Mouse (Mus musculus) MEL (cell line): ENCODE measurements around the gene Rad51b. TPM values are rescaled to one million over a fixed set of nuclear protein-coding genes. Genes with fewer than 3 reads are reported as not detected.

Source experiments
- DNase-seq: peaks from one replicate; pipeline ENCODE4 v3.0.0; 2011; ENCODE audit warnings: low read depth, low spot score
- H3K27ac ChIP-seq: 2 replicates; pipeline ENCODE4 v1.5.1; 2012; ENCODE audit warnings: low read depth, mild to moderate bottlenecking, control low read depth, low read length, moderate library complexity; ENCODE audit not compliant: control insufficient read depth
- H3K27me3 ChIP-seq, 2 experiments: fragments of 150-350 bp in 1 of 2; sonication (generic) in 1 of 2; 2 replicates each; pipeline ENCODE4 v1.6.1; 2012; ENCODE audit warnings: low read length in 2 of 2, mild to moderate bottlenecking in 2 of 2, improper control_type of control experiment in 1 of 2, moderate library complexity in 1 of 2; ENCODE audit not compliant: insufficient read depth in 2 of 2, control insufficient read depth in 1 of 2
- H3K36me3 ChIP-seq, 2 experiments: 2 replicates each; pipeline ENCODE4 v1.6.1; 2012 to 2014; ENCODE audit warnings: low read length in 2 of 2, improper control_type of control experiment in 1 of 2, inconsistent platforms in 1 of 2, mild to moderate bottlenecking in 1 of 2; ENCODE audit not compliant: insufficient read depth in 2 of 2, control insufficient read depth in 1 of 2
- H3K4me1 ChIP-seq, 2 experiments: fragments of 150-350 bp in 1 of 2; sonication (generic) in 1 of 2; 2 replicates each; pipeline ENCODE4 v1.6.1; 2012; ENCODE audit warnings: low read length in 2 of 2, improper control_type of control experiment in 1 of 2, mild to moderate bottlenecking in 1 of 2; ENCODE audit not compliant: insufficient read depth in 2 of 2, control insufficient read depth in 1 of 2
- H3K4me3 ChIP-seq, 2 experiments: fragments of 150-350 bp in 1 of 2; sonication (generic) in 1 of 2; 2 replicates each; pipeline ENCODE4 v1.5.1; 2012; ENCODE audit warnings: low read depth in 2 of 2, low read length in 2 of 2, mild to moderate bottlenecking in 2 of 2, moderate library complexity in 2 of 2, control low read depth in 1 of 2, improper control_type of control experiment in 1 of 2; ENCODE audit not compliant: control insufficient read depth in 1 of 2, insufficient read depth in 1 of 2
- H3K79me2 ChIP-seq: 2 replicates; pipeline ENCODE4 v1.6.1; 2012; ENCODE audit warnings: mild to moderate bottlenecking, low read length, moderate library complexity; ENCODE audit not compliant: control insufficient read depth, poor library complexity, insufficient read depth
- H3K9ac ChIP-seq: 2 replicates; pipeline ENCODE4 v1.6.1; 2012; ENCODE audit warnings: low read depth, mild to moderate bottlenecking, control low read depth, low read length, moderate library complexity; ENCODE audit not compliant: control insufficient read depth, poor library complexity, severe bottlenecking
- H3K9me3 ChIP-seq: fragments of 150-350 bp; sonication (generic); replicated peaks from 2 replicates; pipeline ENCODE4 v1.6.1; 2012; ENCODE audit warnings: mild to moderate bottlenecking, low read length, improper control_type of control experiment, moderate library complexity; ENCODE audit not compliant: insufficient read depth
- BHLHE40 ChIP-seq: IDR thresholded peaks from 2 replicates; pipeline ENCODE4 v1.6.1; 2012; ENCODE audit warnings: low read depth, mild to moderate bottlenecking, inconsistent platforms, low read length, improper control_type of control experiment, borderline replicate concordance
- CHD2 ChIP-seq: IDR thresholded peaks from 2 replicates; pipeline ENCODE4 v1.6.1; 2011; ENCODE audit warnings: low read length, improper control_type of control experiment
- CTCF ChIP-seq, 3 experiments: IDR thresholded peaks in 2 of 3; conservative IDR thresholded peaks in 1 of 3; 2 replicates each; pipeline ENCODE4 v1.5.1; 2011 to 2012; ENCODE audit warnings: low read length in 3 of 3, low read depth in 2 of 3, mild to moderate bottlenecking in 2 of 3, improper control_type of control experiment in 1 of 3, inconsistent platforms in 1 of 3, mixed read lengths in 1 of 3, moderate library complexity in 1 of 3; ENCODE audit not compliant: control insufficient read depth in 1 of 3, insufficient read depth in 1 of 3, poor library complexity in 1 of 3, severe bottlenecking in 1 of 3
- E2F4 ChIP-seq: IDR thresholded peaks from 2 replicates; pipeline ENCODE4 v1.6.1; 2011; ENCODE audit warnings: low read depth, low read length, improper control_type of control experiment, borderline replicate concordance
- EP300 ChIP-seq, 2 experiments: IDR thresholded peaks; 2 replicates each; pipeline ENCODE4 v1.6.1; 2011; ENCODE audit warnings: improper control_type of control experiment in 2 of 2, low read length in 2 of 2, low read depth in 1 of 2, mild to moderate bottlenecking in 1 of 2
- ETS1 ChIP-seq: IDR thresholded peaks from 2 replicates; pipeline ENCODE4 v1.6.1; 2012; ENCODE audit warnings: low read depth, mild to moderate bottlenecking, inconsistent platforms, low read length, improper control_type of control experiment, moderate library complexity
- GABPA ChIP-seq: IDR thresholded peaks from 2 replicates; pipeline ENCODE4 v1.6.1; 2012; ENCODE audit warnings: low read depth, mild to moderate bottlenecking, inconsistent platforms, low read length, improper control_type of control experiment, moderate library complexity
- GATA1 ChIP-seq: IDR thresholded peaks from 2 replicates; pipeline ENCODE4 v1.6.1; 2011; ENCODE audit warnings: low read depth, low read length, improper control_type of control experiment
- HCFC1 ChIP-seq: IDR thresholded peaks from 2 replicates; pipeline ENCODE4 v1.6.1; 2012; ENCODE audit warnings: low read depth, mild to moderate bottlenecking, inconsistent platforms, low read length, improper control_type of control experiment, moderate library complexity
- JUND ChIP-seq: IDR thresholded peaks from 2 replicates; pipeline ENCODE4 v1.6.1; 2011; ENCODE audit warnings: low read depth, mild to moderate bottlenecking, improper control_type of control experiment, low read length
- KAT2A ChIP-seq: conservative IDR thresholded peaks from 2 replicates; pipeline ENCODE4 v1.6.1; 2012; ENCODE audit warnings: low read depth, low read length, improper control_type of control experiment, inconsistent platforms
- MAX ChIP-seq: IDR thresholded peaks from 2 replicates; pipeline ENCODE4 v1.6.1; 2011; ENCODE audit warnings: low read length, improper control_type of control experiment
- MEF2A ChIP-seq: IDR thresholded peaks from 2 replicates; pipeline ENCODE4 v1.6.1; 2014; ENCODE audit warnings: low read depth, mild to moderate bottlenecking, inconsistent platforms, low read length, improper control_type of control experiment; ENCODE audit not compliant: poor library complexity, insufficient replicate concordance, severe bottlenecking; ENCODE audit errors: extremely low read depth
- MXI1 ChIP-seq: IDR thresholded peaks from 2 replicates; pipeline ENCODE4 v1.6.1; 2011; ENCODE audit warnings: mild to moderate bottlenecking, low read depth, low read length, improper control_type of control experiment
- NELFE ChIP-seq: IDR thresholded peaks from 2 replicates; pipeline ENCODE4 v1.6.1; 2011; ENCODE audit warnings: low read depth, low read length, improper control_type of control experiment
- NRF1 ChIP-seq: IDR thresholded peaks from 2 replicates; pipeline ENCODE4 v1.6.1; 2014; ENCODE audit warnings: low read depth, mild to moderate bottlenecking, inconsistent platforms, low read length, improper control_type of control experiment, moderate library complexity; ENCODE audit not compliant: poor library complexity, insufficient read depth, severe bottlenecking
- POLR2A ChIP-seq, 2 experiments: IDR thresholded peaks; 2 replicates each; pipeline ENCODE4 v1.6.1; 2011 to 2012; ENCODE audit warnings: low read length in 2 of 2, mild to moderate bottlenecking in 2 of 2, control low read depth in 1 of 2, improper control_type of control experiment in 1 of 2, low read depth in 1 of 2, moderate library complexity in 1 of 2; ENCODE audit not compliant: control insufficient read depth in 1 of 2, insufficient read depth in 1 of 2, poor library complexity in 1 of 2
- POLR2AphosphoS2 ChIP-seq: IDR thresholded peaks from 2 replicates; pipeline ENCODE4 v1.6.1; 2011; ENCODE audit warnings: low read length, improper control_type of control experiment
- POLR2AphosphoS5 ChIP-seq: IDR thresholded peaks from 2 replicates; pipeline ENCODE4 v1.6.1; 2012; ENCODE audit warnings: low read depth, borderline replicate concordance, mild to moderate bottlenecking, inconsistent platforms, low read length, moderate library complexity, mixed read lengths
- RAD21 ChIP-seq: IDR thresholded peaks from 2 replicates; pipeline ENCODE4 v1.6.1; 2011; ENCODE audit warnings: mild to moderate bottlenecking, low read depth, low read length, improper control_type of control experiment
- RCOR1 ChIP-seq: IDR thresholded peaks from 2 replicates; pipeline ENCODE4 v1.6.1; 2012; ENCODE audit warnings: low read depth, mild to moderate bottlenecking, inconsistent platforms, low read length, improper control_type of control experiment
- SIN3A ChIP-seq: IDR thresholded peaks from 2 replicates; pipeline ENCODE4 v1.6.1; 2012; ENCODE audit warnings: low read length, improper control_type of control experiment, inconsistent platforms
- SMC3 ChIP-seq: IDR thresholded peaks from 2 replicates; pipeline ENCODE4 v1.6.1; 2011; ENCODE audit warnings: low read depth, low read length, improper control_type of control experiment
- TAL1 ChIP-seq: IDR thresholded peaks from 2 replicates; pipeline ENCODE4 v1.6.1; 2012; ENCODE audit warnings: mild to moderate bottlenecking, inconsistent platforms, low read length, moderate library complexity, mixed read lengths
- TBP ChIP-seq: IDR thresholded peaks from 2 replicates; pipeline ENCODE4 v1.8.0; 2011; ENCODE audit warnings: low read depth, low read length, improper control_type of control experiment
- UBTF ChIP-seq: IDR thresholded peaks from 2 replicates; pipeline ENCODE4 v1.6.1; 2012; ENCODE audit warnings: low read depth, mild to moderate bottlenecking, inconsistent platforms, low read length, improper control_type of control experiment, moderate library complexity, borderline replicate concordance; ENCODE audit not compliant: insufficient read depth
- USF1 ChIP-seq: IDR thresholded peaks from 2 replicates; pipeline ENCODE4 v1.6.1; 2014; ENCODE audit warnings: low read depth, mild to moderate bottlenecking, inconsistent platforms, low read length, improper control_type of control experiment, moderate library complexity
- USF2 ChIP-seq, 2 experiments: IDR thresholded peaks; 2 replicates each; pipeline ENCODE4 v1.6.1; 2011 to 2012; ENCODE audit warnings: improper control_type of control experiment in 2 of 2, low read length in 2 of 2, borderline replicate concordance in 1 of 2, inconsistent platforms in 1 of 2, low read depth in 1 of 2, mild to moderate bottlenecking in 1 of 2; ENCODE audit not compliant: insufficient read depth in 1 of 2
- ZC3H11A ChIP-seq: IDR thresholded peaks from 2 replicates; pipeline ENCODE4 v1.6.1; 2012; ENCODE audit warnings: low read depth, mild to moderate bottlenecking, inconsistent platforms, low read length, improper control_type of control experiment
- ZKSCAN1 ChIP-seq: IDR thresholded peaks from 2 replicates; pipeline ENCODE4 v1.6.1; 2012; ENCODE audit warnings: low read depth, mild to moderate bottlenecking, inconsistent platforms, low read length, improper control_type of control experiment, moderate library complexity
- ZMIZ1 ChIP-seq: IDR thresholded peaks from 2 replicates; pipeline ENCODE4 v1.6.1; 2012; ENCODE audit warnings: low read depth, mild to moderate bottlenecking, inconsistent platforms, low read length, improper control_type of control experiment, moderate library complexity
- ZNF384 ChIP-seq: IDR thresholded peaks from 2 replicates; pipeline ENCODE4 v1.6.1; 2012; ENCODE audit warnings: low read depth, mild to moderate bottlenecking, inconsistent platforms, low read length, improper control_type of control experiment
- polyA plus RNA-seq, 2 experiments: library from polyadenylated mRNA; stranded (reverse) in 1 of 2; unstranded in 1 of 2; fragments of >175 nt in 1 of 2; fragments of >200 nt in 1 of 2; gene quantifications; 2 replicates each; pipeline versions ENCODE4 v1.2.1 to v1.2.4; 2012; ENCODE audit warnings: low replicate concordance in 2 of 2, low read depth in 1 of 2; ENCODE audit not compliant: insufficient read length in 2 of 2, insufficient read depth in 1 of 2, missing spikeins in 1 of 2
- total RNA-seq: library from RNA; depleted of rRNA; stranded (reverse); fragments of 300-350 nt; gene quantifications from 2 replicates; pipeline ENCODE4 v1.2.3, GENCODE M21; 2012

Rad51b gene
- total and polyA plus RNA-seq, 3 experiments: 3.6 to 5.7 TPM; not detected in 1

DNA sequence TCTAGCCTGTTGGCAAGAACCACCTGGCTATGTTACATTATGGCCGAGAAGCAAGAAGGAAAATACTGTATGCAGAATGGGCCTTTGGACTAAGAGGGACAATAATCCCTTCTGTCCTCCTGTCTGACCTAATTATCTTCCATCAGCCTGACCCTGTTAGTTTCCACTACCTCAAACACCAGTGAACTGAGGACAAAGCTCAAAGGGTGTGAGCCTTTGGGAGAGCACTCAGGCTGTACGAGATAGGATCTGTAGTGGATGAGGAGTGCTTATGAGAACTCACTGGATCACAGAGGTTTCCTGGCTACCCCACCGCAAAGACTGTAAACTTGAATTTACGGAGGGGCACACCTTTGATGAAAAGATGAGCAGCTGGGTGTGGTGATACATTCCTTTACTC is 16.6 kb downstream of the Rad51b start:
- DNase-seq: no peak
- Histone ChIP-seq H3K79me2 (no peaks in the 10 kb centered on the region), H3K4me3 (no peak overlapping the region), H3K4me1 (no peaks in the 10 kb centered on the region), H3K27me3 (no peaks in the 10 kb centered on the region), H3K9ac (no peak overlapping the region), H3K27ac (no peak overlapping the region), H3K36me3 (no peaks in the 10 kb centered on the region; a peak in 1 of 4 replicates), H3K9me3 (no peaks in the 10 kb centered on the region)
- TF ChIP-seq USF1: no peak
- TF ChIP-seq MAX: no peak
- TF ChIP-seq E2F4: no peak
- TF ChIP-seq BHLHE40: no peak
- no peak for TF ChIP-seq POLR2A (IDR thresholded peaks at IDR 0.05; ENCODE audit: control insufficient read depth in 1 of 2, insufficient read depth in 1 of 2, low read depth in 1 of 2, low read length in 2 of 2, poor library complexity in 1 of 2)
- TF ChIP-seq CHD2: no peak
- no peak for TF ChIP-seq USF2 (IDR thresholded peaks at IDR 0.05; ENCODE audit: borderline replicate concordance in 1 of 2, insufficient read depth in 1 of 2, low read depth in 1 of 2, low read length in 2 of 2)
- TF ChIP-seq POLR2AphosphoS2: no peak
- no peak for TF ChIP-seq RAD21
- no peak for TF ChIP-seq SIN3A
- TF ChIP-seq GATA1: no peak
- no peak for TF ChIP-seq MXI1
- TF ChIP-seq ZMIZ1: no peak
- no peak for TF ChIP-seq ZNF384
- no peak for TF ChIP-seq GABPA
- no peak for TF ChIP-seq ZKSCAN1
- TF ChIP-seq MEF2A: no peak
- no peak for TF ChIP-seq ETS1
- no peak for TF ChIP-seq KAT2A

GRCm38 (mm10) chr12:79317339-79317738 is 20.3 kb downstream of the Rad51b start:
- H3K79me2 ChIP-seq: no peaks in the 10 kb centered on the region
- H3K36me3 ChIP-seq: peaks cover 0 to 9% of the 10 kb centered on the region in 2 experiments; a peak in 3 of 4 replicates
- no peaks in the 10 kb centered on the region for H3K9me3 ChIP-seq
- no peak overlapping the region for H3K9ac ChIP-seq
- no peak overlapping the region for H3K4me3 ChIP-seq
- DNase-seq: no peak
- TF ChIP-seq RAD21: no peak
- TF ChIP-seq MXI1: no peak
- no peak for TF ChIP-seq TBP
- TF ChIP-seq MEF2A: no peak
- TF ChIP-seq NRF1: no peak
- no peak for TF ChIP-seq UBTF
- no peak for TF ChIP-seq JUND
- no peak for TF ChIP-seq POLR2AphosphoS2
- TF ChIP-seq CTCF (IDR thresholded peaks at IDR 0.05 in 2 of 3, conservative IDR thresholded peaks at IDR 0.05 in 1 of 3; ENCODE audit: control insufficient read depth in 1 of 3, insufficient read depth in 1 of 3, low read depth in 2 of 3, low read length in 3 of 3, poor library complexity in 1 of 3, severe bottlenecking in 1 of 3): no peak
- no peak for TF ChIP-seq RCOR1
- no peak for TF ChIP-seq NELFE
- no peak for TF ChIP-seq BHLHE40
- TF ChIP-seq E2F4: no peak
- TF ChIP-seq SMC3: no peak
- no peak for TF ChIP-seq HCFC1
- TF ChIP-seq EP300 (IDR thresholded peaks at IDR 0.05; ENCODE audit: low read depth in 1 of 2, low read length in 2 of 2): no peak
- no peak for TF ChIP-seq ZC3H11A
- TF ChIP-seq POLR2AphosphoS5: no peak
- TF ChIP-seq TAL1: no peak
- TF ChIP-seq, all 39 proteins: peak for 0
- Histone ChIP-seq H3K27ac (no peak overlapping the region), H3K4me1 (peaks cover 2 to 6% of the 10 kb centered on the region in 2 experiments), H3K27me3 (no peaks in the 10 kb centered on the region)
